Mouse (Mus musculus): ENCODE measurements around the gene Ston1. TPM values are rescaled to one million over a fixed set of nuclear protein-coding genes. Genes with fewer than 3 reads are reported as not detected.

The Ston1 gene
- 16.9 and 17.3 TPM in 2 replicates for polyA plus RNA-seq (2015; fragmentation: Nextera tagmentation; extraction: Ambion mirVana)

DNA sequence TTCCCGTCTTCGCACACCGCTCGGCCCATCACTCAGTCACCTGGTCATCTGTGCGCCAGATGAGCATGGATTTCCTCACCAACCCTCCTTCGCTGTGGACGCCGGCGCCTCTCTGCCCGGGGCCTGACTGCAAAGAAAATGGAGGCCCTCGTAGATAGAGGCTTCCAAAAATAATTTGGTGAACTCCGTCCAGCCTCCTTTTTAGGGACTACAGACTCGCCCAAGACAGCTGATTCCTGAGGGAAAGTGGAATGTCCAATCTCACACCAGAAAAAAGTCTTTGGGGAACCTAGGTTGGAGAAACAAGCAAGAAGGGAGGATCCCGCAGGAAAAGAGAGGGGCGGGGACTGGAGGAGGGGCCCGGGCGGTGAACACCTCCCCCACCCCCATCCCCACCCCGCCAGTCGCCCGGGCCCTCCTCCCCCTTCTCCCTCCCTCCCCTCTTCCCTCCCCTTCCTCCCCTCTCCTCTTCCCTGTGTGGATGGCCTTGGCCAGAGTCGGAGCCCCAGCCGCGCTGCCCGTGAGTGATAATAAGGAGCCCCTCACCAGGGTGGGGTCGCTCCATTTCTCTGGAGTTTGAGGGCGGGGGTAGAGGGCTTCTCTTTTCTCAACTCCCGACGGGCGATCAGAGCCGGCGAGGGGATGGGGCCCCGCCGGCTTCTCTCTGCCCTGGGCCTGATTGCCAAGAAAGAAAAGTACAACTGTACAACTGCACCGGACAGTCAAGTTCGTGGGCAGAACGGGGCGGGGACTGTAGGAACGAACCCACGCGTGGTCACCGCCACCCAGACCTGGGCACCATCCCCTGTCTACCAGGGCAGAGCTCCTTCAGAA, at the start of gene Ston1:
Gene Ston1, plus strand, starts transcription at position 463 of the 834 bp plus-strand sequence.

DNA sequence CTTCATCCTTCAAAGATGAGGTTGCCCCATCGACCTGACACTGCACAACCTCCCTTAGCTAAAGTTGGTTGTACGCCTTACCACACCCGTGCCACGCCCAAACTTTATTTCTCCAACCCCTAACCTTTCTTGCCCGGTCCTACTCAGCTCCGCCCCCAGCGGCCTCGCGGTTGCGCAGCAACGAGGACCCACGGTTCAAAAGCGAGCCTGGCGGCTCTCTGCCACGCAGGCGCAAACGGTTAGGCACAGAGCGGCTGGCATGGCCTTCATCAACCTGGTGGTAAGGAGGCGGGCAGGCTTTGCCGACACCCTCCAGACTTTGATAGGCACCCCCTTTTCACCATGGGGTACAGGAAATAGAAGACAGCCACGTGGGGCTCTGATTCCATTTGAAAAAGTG, 71.0 kb downstream of the Ston1 start, which contains the start of gene Gtf2a1l:
Gene Gtf2a1l, plus strand, starts transcription at position 209 of the 400 bp plus-strand sequence.

Other genes with a start within 250 kb of the Ston1 start
- 9.0 and 10.9 TPM in 2 replicates for gene Foxn2, start 157.0 kb upstream of the Ston1 start, polyA plus RNA-seq (2015; fragmentation: Nextera tagmentation; extraction: Ambion mirVana)
- 7.9 and 8.8 TPM in 2 replicates for gene Ppp1r21, start 67.6 kb upstream of the Ston1 start, polyA plus RNA-seq (2015; fragmentation: Nextera tagmentation; extraction: Ambion mirVana)
- not detected in 2 replicates for gene Gtf2a1l, start 71.0 kb downstream of the Ston1 start, polyA plus RNA-seq (2015; fragmentation: Nextera tagmentation; extraction: Ambion mirVana)
- gene Lhcgr, start 194.3 kb downstream of the Ston1 start, polyA plus RNA-seq (2015; fragmentation: Nextera tagmentation; extraction: Ambion mirVana) = 0.17 TPM in 1 of 2 replicates, not detected in the other